Comparison of ENCODE assay signal across 8 mouse cellular contexts in the genomic region with DNA sequence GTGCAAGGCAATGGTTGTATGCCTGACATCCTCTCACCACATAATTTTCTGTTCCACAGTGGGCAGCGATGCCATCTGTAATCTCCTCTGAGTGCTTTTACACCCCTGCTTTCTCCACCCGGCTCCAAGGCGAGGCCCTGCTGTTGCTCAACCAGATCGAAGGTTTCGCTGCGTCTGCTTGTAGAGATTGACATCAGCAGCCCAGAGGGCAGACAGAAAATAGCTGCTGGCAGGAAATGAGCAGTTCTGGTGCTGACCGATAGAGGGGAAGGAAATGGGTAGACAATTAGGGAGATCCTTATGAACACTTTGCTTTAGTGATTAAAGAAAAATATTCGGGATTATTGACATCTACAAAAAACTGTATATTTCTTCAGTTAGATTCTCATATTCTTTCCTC.
DNase-seq lines count a peak whose midpoint lies in the region; ATAC-seq and TF ChIP-seq lines count a peak whose summit lies in the region.

No protein-coding gene starts in this region.

- TF ChIP-seq CTCF in thymus, adult 2 months (IDR thresholded peaks at IDR 0.05; ENCODE audit: borderline replicate concordance, control insufficient read depth, extremely low read depth, insufficient read depth, low read length, poor library complexity) = no peak

- H3K27me3 ChIP-seq in kidney, embryonic 15.5 days = no peaks in the 10 kb centered on the region
- H3K27me3 ChIP-seq in heart, embryonic 15.5 days = no peaks in the 10 kb centered on the region
- H3K27me3 ChIP-seq in lung, embryonic 16.5 days (ENCODE audit: control insufficient read depth, insufficient read depth, low read depth, low read length) = no peaks in the 10 kb centered on the region
- H3K27me3 ChIP-seq in thymus, adult 2 months (ENCODE audit: control insufficient read depth, insufficient read depth, low read length) = no peaks in the 10 kb centered on the region
- H3K27me3 ChIP-seq in forebrain, embryonic 10.5 days (ENCODE audit: poor library complexity, severe bottlenecking) = no peaks in the 10 kb centered on the region

- ATAC-seq in kidney, embryonic 15.5 days (replicated peaks; ENCODE audit: low FRiP score) = no peak
- ATAC-seq in heart, embryonic 15.5 days (replicated peaks; ENCODE audit: insufficient number of reproducible peaks, insufficient read depth, low FRiP score, low read depth) = no peak
- peak; percentile 69 for ATAC-seq in lung, embryonic 16.5 days (ENCODE audit: low read depth)

- H3K36me3 ChIP-seq in kidney, embryonic 15.5 days = no peaks in the 10 kb centered on the region
- no peaks in the 10 kb centered on the region for H3K36me3 ChIP-seq in heart, embryonic 15.5 days
- H3K36me3 ChIP-seq in lung, embryonic 16.5 days (ENCODE audit: control insufficient read depth, insufficient read depth, low read length) = no peaks in the 10 kb centered on the region
- H3K36me3 ChIP-seq in thymus, adult 2 months (ENCODE audit: control insufficient read depth, insufficient read depth, low read length) = no peaks in the 10 kb centered on the region
- H3K36me3 ChIP-seq in forebrain, embryonic 10.5 days (replicated peaks) = no peaks in the 10 kb centered on the region

- TF ChIP-seq POLR2A in thymus, adult 2 months (IDR thresholded peaks at IDR 0.05; ENCODE audit: control insufficient read depth, extremely low read depth, insufficient read depth, low read length, poor library complexity) = no peak

- H3K9me3 ChIP-seq in kidney, embryonic 15.5 days (replicated peaks) = no peaks in the 10 kb centered on the region
- H3K9me3 ChIP-seq in heart, embryonic 15.5 days (replicated peaks) = no peaks in the 10 kb centered on the region
- H3K9me3 ChIP-seq in lung, embryonic 16.5 days (ENCODE audit: control insufficient read depth, low read length) = no peaks in the 10 kb centered on the region
- H3K9me3 ChIP-seq in forebrain, embryonic 10.5 days = peaks cover 5% of the 10 kb centered on the region; the same call in 1 of the 2 replicates

- H3K4me2 ChIP-seq in kidney, embryonic 15.5 days = no peak overlapping the region
- peak overlapping the region; percentile 47 for H3K4me2 ChIP-seq in heart, embryonic 15.5 days
- H3K4me2 ChIP-seq in lung, embryonic 16.5 days (ENCODE audit: low read depth, low read length) = no peak overlapping the region

- no peak overlapping the region for H3K4me3 ChIP-seq in kidney, embryonic 15.5 days (replicated peaks)
- no peak overlapping the region for H3K4me3 ChIP-seq in heart, embryonic 15.5 days
- H3K4me3 ChIP-seq in lung, embryonic 16.5 days (ENCODE audit: low read length) = no peak overlapping the region
- no peak overlapping the region for H3K4me3 ChIP-seq in thymus, adult 2 months (ENCODE audit: control insufficient read depth, insufficient read depth, low read length)
- no peak overlapping the region for H3K4me3 ChIP-seq in forebrain, embryonic 10.5 days

- peak; percentile 22 for DNase-seq in kidney, adult 18-20 months
- DNase-seq in c-Kit-positive CD71-positive TER-119-positive erythroid progenitor cells, embryonic 14.5 days (ENCODE audit: low spot score) = peak; percentile 7
- DNase-seq in layer of hippocampus, postnatal 10 days (ENCODE audit: low spot score in 2 of 2) = peak; percentile 19 to 28
- peak; percentile 43 for DNase-seq in thymus, adult 2 months
- no peak for DNase-seq in forebrain, embryonic 10.5 days (ENCODE audit: extremely low spot score, low spot score)

- no peak overlapping the region for H3K27ac ChIP-seq in kidney, embryonic 15.5 days
- peak overlapping the region; percentile 53; the same call in 1 of the 2 replicates for H3K27ac ChIP-seq in heart, embryonic 15.5 days
- no peak overlapping the region for H3K27ac ChIP-seq in lung, embryonic 16.5 days (ENCODE audit: low read length)
- H3K27ac ChIP-seq in thymus, adult 2 months (ENCODE audit: control insufficient read depth, insufficient read depth, low read length) = no peak overlapping the region
- H3K27ac ChIP-seq in forebrain, embryonic 10.5 days = no peak overlapping the region

- WGBS in kidney, embryonic 15.5 days = 20% methylated on average over 8 of the region's 8 CpGs
- WGBS in heart, embryonic 15.5 days = 17% methylated on average over 8 of the region's 8 CpGs
- 21% methylated on average over 8 of the region's 8 CpGs for WGBS in lung, embryonic 16.5 days
- WGBS in thymus, adult 2 months = 3% methylated on average over 8 of the region's 8 CpGs
- 59% methylated on average over 8 of the region's 8 CpGs for WGBS in forebrain, embryonic 10.5 days

- H3K9ac ChIP-seq in kidney, embryonic 15.5 days = no peak overlapping the region
- H3K9ac ChIP-seq in heart, embryonic 15.5 days = peak overlapping the region; percentile 33; the same call in 1 of the 2 replicates
- no peak overlapping the region for H3K9ac ChIP-seq in lung, embryonic 16.5 days (ENCODE audit: low read length)

- H3K4me1 ChIP-seq in kidney, embryonic 15.5 days = peaks cover 4% of the 10 kb centered on the region
- peaks cover 6% of the 10 kb centered on the region for H3K4me1 ChIP-seq in heart, embryonic 15.5 days (replicated peaks)
- H3K4me1 ChIP-seq in lung, embryonic 16.5 days (replicated peaks; ENCODE audit: control insufficient read depth, insufficient read depth, low read length) = peaks cover 3% of the 10 kb centered on the region; the same call in 1 of the 2 replicates
- peaks cover 7% of the 10 kb centered on the region for H3K4me1 ChIP-seq in thymus, adult 2 months (replicated peaks; ENCODE audit: control insufficient read depth, insufficient read depth, low read length)
- no peaks in the 10 kb centered on the region for H3K4me1 ChIP-seq in forebrain, embryonic 10.5 days
